Mouse (Mus musculus): ENCODE results near the gene Isy1. TPM values are rescaled to one million over a fixed set of nuclear protein-coding genes. Genes with fewer than 3 reads are reported as not detected.
"Not testable (repeated sequence)": the region's sequence is repeated elsewhere in the genome, so short reads cannot be mapped to it uniquely, and the experiment has no call there.

The Isy1 gene
- polyA plus RNA-seq, 1 experiment = 21.1 TPM

DNA sequence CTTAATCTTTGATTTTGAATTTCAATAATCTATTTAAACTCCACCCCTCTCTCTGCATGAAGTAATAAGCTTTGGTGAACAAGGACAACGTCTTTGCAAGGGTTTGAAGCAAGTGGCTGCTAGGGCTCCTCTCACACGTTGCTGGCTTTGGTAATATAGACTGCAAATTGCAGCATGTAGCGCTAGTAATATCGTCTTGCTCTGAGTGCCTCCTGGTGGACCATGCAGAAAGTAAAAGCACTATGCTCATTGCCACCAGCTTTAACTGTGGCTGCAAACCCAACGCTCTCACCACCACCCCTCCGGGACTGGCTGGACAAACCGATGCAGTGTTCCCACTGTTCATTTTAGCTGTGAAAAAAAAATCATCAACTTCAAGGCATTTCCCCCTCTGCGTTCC, 68.0 kb downstream of the Isy1 start:
- TF ChIP-seq MAX (IDR thresholded peaks at IDR 0.05; ENCODE audit: low read depth) (no peak), USF1 (IDR thresholded peaks at IDR 0.05; ENCODE audit: low read depth) (no peak), CEBPB (IDR thresholded peaks at IDR 0.05; ENCODE audit: insufficient read depth, poor library complexity, severe bottlenecking) (no peak), TCF12 (IDR thresholded peaks at IDR 0.05; ENCODE audit: insufficient read depth, poor library complexity, severe bottlenecking) (no peak), POLR2A (IDR thresholded peaks at IDR 0.05; ENCODE audit: insufficient read length, low read depth) (no peak), E2F4 (IDR thresholded peaks at IDR 0.05; ENCODE audit: insufficient read depth) (no peak), SRF (IDR thresholded peaks at IDR 0.05; ENCODE audit: control insufficient read depth, insufficient read length, low read depth) (no peak), TCF3 (IDR thresholded peaks at IDR 0.05; ENCODE audit: insufficient read length, low read depth) (no peak), POLR2AphosphoS2 (IDR thresholded peaks at IDR 0.05; ENCODE audit: insufficient read length, low read depth) (no peak), REST (IDR thresholded peaks at IDR 0.05; ENCODE audit: insufficient read depth, insufficient read length) (no peak), MYOD1 (IDR thresholded peaks at IDR 0.05; ENCODE audit: control insufficient read depth in 1 of 3, insufficient read length in 2 of 3, low read depth in 2 of 3) (no peak), MYOG (IDR thresholded peaks at IDR 0.05; ENCODE audit: control insufficient read depth in 1 of 3, insufficient read depth in 1 of 3, insufficient read length in 2 of 3, low read depth in 2 of 3) (no peak)
- Histone ChIP-seq H3K4me3 (no peak overlapping the region), H3K4me2 (ENCODE audit: low read depth) (no peak overlapping the region), H3K27me3 (ENCODE audit: control insufficient read depth, insufficient read depth, insufficient read length) (no peaks in the 10 kb centered on the region), H3K36me3 (ENCODE audit: control insufficient read depth, insufficient read depth) (no peaks in the 10 kb centered on the region), H3K79me2 (ENCODE audit: control insufficient read depth, insufficient read depth) (no peaks in the 10 kb centered on the region), H3ac (ENCODE audit: control insufficient read depth, insufficient read length) (no peak overlapping the region)

DNA sequence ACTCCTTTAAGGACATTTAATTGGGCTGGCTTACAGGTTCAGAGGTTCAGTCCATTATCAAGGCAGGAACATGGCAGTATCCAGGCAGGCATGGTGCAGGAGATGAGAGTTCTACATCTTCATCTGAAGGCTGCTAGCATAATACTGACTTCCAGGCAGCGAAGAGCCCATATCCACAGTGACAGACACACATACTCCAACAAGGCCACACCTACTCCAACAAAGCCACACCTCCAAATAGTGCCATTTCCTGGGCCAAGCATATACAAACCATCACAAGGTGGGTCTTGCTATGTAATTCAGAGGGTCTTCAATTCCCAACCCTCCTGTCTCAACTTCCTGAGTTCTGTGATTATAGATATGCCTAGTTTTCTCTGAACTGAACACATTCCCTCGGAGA, 74.3 kb downstream of the Isy1 start:
- H3K4me2 ChIP-seq (ENCODE audit: low read depth); H3K4me3 ChIP-seq; H3ac ChIP-seq (ENCODE audit: control insufficient read depth, insufficient read length); H3K36me3 ChIP-seq (ENCODE audit: control insufficient read depth, insufficient read depth); H3K79me2 ChIP-seq (ENCODE audit: control insufficient read depth, insufficient read depth): not testable (repeated sequence)
- peaks cover 20% of the 10 kb centered on the region for H3K27me3 ChIP-seq (ENCODE audit: control insufficient read depth, insufficient read depth, insufficient read length)

Other genes starting within 250 kb of the Isy1 start
- gene Prokr1, start 248.1 kb downstream of the Isy1 start, polyA plus RNA-seq (2012; fragmentation: generic; extraction: Trizol) = 0.25 TPM
- gene Aplf, start 166.6 kb downstream of the Isy1 start, polyA plus RNA-seq (2012; fragmentation: generic; extraction: Trizol) = 4.1 TPM
- gene Efcc1, start 107.9 kb downstream of the Isy1 start, polyA plus RNA-seq (2012; fragmentation: generic; extraction: Trizol) = 0.04 TPM
- gene Gp9, start 60.7 kb downstream of the Isy1 start, polyA plus RNA-seq (2012; fragmentation: generic; extraction: Trizol) = not detected
- gene Rab43, start 26.6 kb downstream of the Isy1 start, polyA plus RNA-seq (2012; fragmentation: generic; extraction: Trizol) = 14.8 TPM
- gene Gm45140, start 3.0 kb downstream of the Isy1 start, polyA plus RNA-seq (2012; fragmentation: generic; extraction: Trizol) = 2.6 TPM
- 196 TPM for gene Cnbp, start 12.3 kb upstream of the Isy1 start, polyA plus RNA-seq (2012; fragmentation: generic; extraction: Trizol)
- gene Copg1, start 49.0 kb upstream of the Isy1 start, polyA plus RNA-seq (2012; fragmentation: generic; extraction: Trizol) = 94.2 TPM
- 28.1 TPM for gene Hmces, start 75.1 kb upstream of the Isy1 start, polyA plus RNA-seq (2012; fragmentation: generic; extraction: Trizol)
- gene H1fx, start 142.8 kb upstream of the Isy1 start, polyA plus RNA-seq (2012; fragmentation: generic; extraction: Trizol) = 84.3 TPM
- 181 TPM for gene Rab7, start 206.5 kb upstream of the Isy1 start, polyA plus RNA-seq (2012; fragmentation: generic; extraction: Trizol)
- 128 TPM for gene Rpn1, start 245.7 kb upstream of the Isy1 start, polyA plus RNA-seq (2012; fragmentation: generic; extraction: Trizol)